33 mouse cellular contexts compared by ENCODE assay signal in genomic region chr13:94185631-94186030, GRCm38 (mm10).
"Had no signal": no experiment of that assay in that cellular context is flagged by ENCODE, and none has a peak within 500 bp of the region (broad histone marks: within the 10 kb centered on the region; RNA-seq: fewer than 3 reads in every experiment).

No protein-coding gene starts in this region.

- H3K27me3 ChIP-seq: heart, embryonic 12.5 days; heart, embryonic 15.5 days; hindbrain, embryonic 12.5 days; hindbrain, embryonic 13.5 days; hindbrain, embryonic 15.5 days; intestine, embryonic 15.5 days; kidney, embryonic 15.5 days had no signal

- DNase-seq: heart, postnatal 10 days; heart, postnatal 14 days; heart, postnatal 36 days; heart, postnatal 4 days; kidney, adult 11 months; kidney, adult 18-20 months; kidney, adult 2 months; kidney, adult 8-10 months; kidney, adult 9 months; kidney, postnatal 10 days; kidney, postnatal 14 days; kidney, postnatal 25 days; kidney, postnatal 36 days; kidney, postnatal 4 days; layer of hippocampus, adult 9-11 months; layer of hippocampus, postnatal 36 days had no signal

- H3K9me3 ChIP-seq: heart, embryonic 12.5 days; heart, embryonic 15.5 days; hindbrain, embryonic 10.5 days; hindbrain, embryonic 12.5 days; hindbrain, embryonic 13.5 days; hindbrain, embryonic 15.5 days; intestine, embryonic 15.5 days; kidney, embryonic 15.5 days had no signal

- ATAC-seq: hindbrain, embryonic 16.5 days; hindbrain, postnatal 0 days; inflammation-experienced regulatory T-cells, adult 6 months; intestine, embryonic 15.5 days; intestine, embryonic 16.5 days; intestine, postnatal 0 days had no signal

- H3K9ac ChIP-seq: heart, embryonic 12.5 days; heart, embryonic 15.5 days; hindbrain, embryonic 12.5 days; hindbrain, embryonic 13.5 days; hindbrain, embryonic 14.5 days; hindbrain, embryonic 15.5 days; intestine, embryonic 15.5 days; kidney, embryonic 15.5 days had no signal

- H3K4me2 ChIP-seq: heart, embryonic 12.5 days; heart, embryonic 15.5 days; hindbrain, embryonic 12.5 days; hindbrain, embryonic 13.5 days; hindbrain, embryonic 14.5 days; hindbrain, embryonic 15.5 days; intestine, embryonic 15.5 days; kidney, embryonic 15.5 days had no signal

- H3K36me3 ChIP-seq: heart, embryonic 12.5 days; heart, embryonic 15.5 days; hindbrain, embryonic 10.5 days; hindbrain, embryonic 12.5 days; hindbrain, embryonic 13.5 days; hindbrain, embryonic 15.5 days; intestine, embryonic 15.5 days had no signal

- H3K4me3 ChIP-seq: heart, embryonic 12.5 days; heart, embryonic 15.5 days; hindbrain, embryonic 10.5 days; hindbrain, embryonic 12.5 days; hindbrain, embryonic 13.5 days; hindbrain, embryonic 15.5 days; intestine, embryonic 15.5 days; kidney, embryonic 15.5 days; layer of hippocampus, adult 2 months; left cerebral cortex, adult 2 months had no signal

- H3K27ac ChIP-seq: hindbrain, embryonic 10.5 days; hindbrain, embryonic 12.5 days; hindbrain, embryonic 13.5 days; hindbrain, embryonic 14.5 days; hindbrain, embryonic 15.5 days; hindbrain, postnatal 0 days; intestine, embryonic 15.5 days; kidney, embryonic 15.5 days; kidney, postnatal 0 days; left cerebral cortex, adult 2 months had no signal
